Mouse (Mus musculus) lung, adult 2 months (tissue): ENCODE data around the gene Crb3.

Experiments
- CTCF ChIP-seq: fragments of 200-500 bp; IDR thresholded peaks from 2 replicates; pipeline ENCODE4 v1.5.1; 2011; ENCODE audit warnings: mild to moderate bottlenecking, low read length, control low read depth; ENCODE audit not compliant: insufficient read depth
- POLR2A ChIP-seq: fragments of 200-500 bp; IDR thresholded peaks from 2 replicates; pipeline ENCODE4 v1.6.1; 2011; ENCODE audit warnings: low read depth, mild to moderate bottlenecking, control low read depth, low read length, borderline replicate concordance; ENCODE audit errors: extremely low read depth

DNA sequence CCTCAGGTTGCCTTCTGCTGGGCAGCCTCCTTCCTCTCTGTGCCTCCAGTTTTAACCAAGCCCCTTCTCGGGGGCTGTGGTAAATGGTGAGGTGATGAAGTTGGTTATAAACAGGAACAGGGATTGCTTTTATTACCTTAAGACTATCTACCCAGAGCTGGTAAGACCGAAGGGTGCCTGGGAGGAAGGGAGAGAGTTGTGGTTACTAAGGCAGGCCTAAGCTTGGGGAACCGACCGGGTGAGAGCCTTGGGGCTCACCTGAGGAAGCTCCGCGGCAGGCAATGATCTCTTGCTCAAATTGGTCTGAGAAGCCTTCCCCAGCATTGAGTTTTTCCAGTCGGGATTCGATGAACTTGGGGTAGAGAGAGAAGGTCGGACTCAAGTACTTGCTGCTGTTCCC lies 11.4 kb downstream of the Crb3 start:
- TF ChIP-seq POLR2A (no peak), CTCF (no peak)
